Mouse (Mus musculus) heart, adult 10 weeks (tissue): ENCODE data around the gene 1700123K08Rik. TPM values are rescaled to one million over a fixed set of nuclear protein-coding genes. Genes with fewer than 3 reads are reported as not detected.

Experiments
- polyA plus RNA-seq: library from polyadenylated mRNA; stranded (reverse); fragments of 350-450 nt; fragmentation: Illumina TruSeq; extraction: RNeasy Lipid Tissue Mini Kit (QIAGEN cat#74804); gene quantifications from one replicate; pipeline ENCODE4 v1.2.3, GENCODE M21; 2014; ENCODE audit warnings: low read depth, low replicate concordance

The 1700123K08Rik gene
- not detected for polyA plus RNA-seq

DNA sequence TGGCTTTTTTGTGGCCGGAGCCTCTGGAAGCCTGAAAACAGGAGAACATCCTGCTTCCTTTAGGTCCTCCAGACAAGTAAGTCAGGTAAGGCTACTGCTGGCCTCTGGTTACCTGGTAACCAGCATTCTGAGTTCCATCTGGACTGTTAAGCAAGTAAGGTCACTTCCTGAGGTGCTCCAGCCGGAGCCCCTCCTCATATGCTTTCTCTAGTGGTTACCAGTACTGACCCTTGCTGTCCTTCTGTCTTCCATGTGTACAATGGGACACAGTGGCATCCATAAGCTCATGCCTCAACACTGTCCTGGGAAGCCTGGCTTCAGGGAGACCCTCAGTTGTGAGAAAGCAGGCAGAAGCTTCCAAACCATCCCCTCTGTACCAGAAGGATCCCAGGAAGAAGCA is at the start of gene 1700123K08Rik:
Gene 1700123K08Rik, minus strand, starts transcription at position 101 of the 400 bp plus-strand sequence.

Other genes with a start within 250 kb of the 1700123K08Rik start
- gene Pvrig, start 222.8 kb downstream of the 1700123K08Rik start, polyA plus RNA-seq, result not detected
- 4.1 TPM for gene Zfp157, start 123.2 kb downstream of the 1700123K08Rik start, polyA plus RNA-seq
- 28.9 TPM for gene Zfp68, start 55.0 kb upstream of the 1700123K08Rik start, polyA plus RNA-seq
- 2.8 TPM for gene A430033K04Rik, start 58.1 kb upstream of the 1700123K08Rik start, polyA plus RNA-seq
- gene Fam20c, start 189.8 kb upstream of the 1700123K08Rik start, polyA plus RNA-seq, result 10.6 TPM